Mouse (Mus musculus) hindbrain, embryonic 15.5 days (tissue): ENCODE results near the gene Alppl2. TPM values are rescaled to one million over a fixed set of nuclear protein-coding genes. Genes with fewer than 3 reads are reported as not detected.

ENCODE experiments used
- ATAC-seq: fragments of 200-750 bp; cut with Nextera tagmentation; 2 replicates; pipeline ENCODE4 v1.8.0; 2017; ENCODE audit warnings: low read depth, moderate number of reproducible peaks, moderate TSS enrichment; ENCODE audit not compliant: low FRiP score
- H3K27ac ChIP-seq: fragments of 300-500 bp; sonication (generic); replicated peaks from 2 replicates; pipeline ENCODE4 v1.5.1; 2015; ENCODE audit warnings: mild to moderate bottlenecking, inconsistent platforms
- H3K27me3 ChIP-seq: fragments of 300-500 bp; sonication (generic); 2 replicates; pipeline ENCODE4 v1.6.1; 2015; ENCODE audit warnings: control low read depth, inconsistent platforms
- H3K36me3 ChIP-seq: fragments of 300-500 bp; sonication (generic); 2 replicates; pipeline ENCODE4 v1.6.1; 2015; ENCODE audit warnings: control low read depth, inconsistent platforms
- H3K4me1 ChIP-seq: fragments of 300-500 bp; sonication (generic); replicated peaks from 2 replicates; pipeline ENCODE4 v1.6.1; 2015; ENCODE audit warnings: control low read depth, inconsistent platforms
- H3K4me2 ChIP-seq: fragments of 300-500 bp; sonication (generic); 2 replicates; pipeline ENCODE4 v1.6.1; 2015; ENCODE audit warnings: moderate library complexity, mild to moderate bottlenecking, inconsistent platforms
- H3K4me3 ChIP-seq: fragments of 300-500 bp; sonication (generic); 2 replicates; pipeline ENCODE4 v1.5.1; 2015; ENCODE audit warnings: mild to moderate bottlenecking, inconsistent platforms
- H3K9ac ChIP-seq: fragments of 300-500 bp; sonication (generic); 2 replicates; pipeline ENCODE4 v1.6.1; 2015; ENCODE audit warnings: inconsistent platforms
- H3K9me3 ChIP-seq: fragments of 300-500 bp; sonication (generic); 2 replicates; pipeline ENCODE4 v1.6.1; 2016; ENCODE audit warnings: control low read depth, inconsistent platforms
- WGBS: fragments of 180-500 bp; shearing (Covaris S2); methylation state at CpG from one replicate; pipeline ENCODE4 v1.1.7; 2015; 5-methylcytosine and 5-hydroxymethylcytosine counted together
- polyA plus RNA-seq: library from polyadenylated mRNA; unstranded; fragments of >200 nt; fragmentation: Nextera tagmentation; extraction: Ambion mirVana; gene quantifications from 2 replicates; pipeline ENCODE4 v1.2.1, GENCODE M21; 2015

Gene Alppl2
- polyA plus RNA-seq, 1 experiment from 2014 or later: not detected

GRCm38 (mm10) chr1:87041814-87042438, 47.8 kb downstream of the Alppl2 start:
- Histone ChIP-seq H3K9me3 (no peaks in the 10 kb centered on the region), H3K27me3 (no peaks in the 10 kb centered on the region), H3K36me3 (no peaks in the 10 kb centered on the region), H3K9ac (no peak overlapping the region), H3K4me2 (no peak overlapping the region), H3K27ac (no peak overlapping the region), H3K4me3 (no peak overlapping the region), H3K4me1 (0 out of 2 replicates have a peak, but pooled peaks cover 3% of the 10 kb centered on the region)
- 0% methylated on average over 1 of the region's 1 CpGs for WGBS
- ATAC-seq: peak; percentile 83

GRCm38 (mm10) chr1:87041119-87041518, 48.6 kb downstream of the Alppl2 start:
- H3K36me3 ChIP-seq: no peaks in the 10 kb centered on the region
- no peaks in the 10 kb centered on the region for H3K9me3 ChIP-seq
- no peaks in the 10 kb centered on the region for H3K27me3 ChIP-seq
- ATAC-seq: no peak
- peaks cover 6% of the 10 kb centered on the region; the same call in 1 of the 2 replicates for H3K4me1 ChIP-seq
- no peak overlapping the region for H3K4me2 ChIP-seq
- 18% methylated on average over 3 of the region's 3 CpGs for WGBS
- H3K27ac ChIP-seq: 0 out of 2 replicates have a peak overlapping the region, but pooled peaks have one; percentile 25
- H3K4me3 ChIP-seq: no peak overlapping the region
- no peak overlapping the region for H3K9ac ChIP-seq

- H3K4me1 ChIP-seq: peaks cover 19% of the 10 kb centered on the region
- no peak overlapping the region for H3K4me3 ChIP-seq
- 97% methylated on average over 2 of the region's 2 CpGs for WGBS
- H3K27me3 ChIP-seq: no peaks in the 10 kb centered on the region
- H3K27ac ChIP-seq: no peak overlapping the region
- H3K9me3 ChIP-seq: no peaks in the 10 kb centered on the region
- no peak for ATAC-seq
- no peaks in the 10 kb centered on the region for H3K36me3 ChIP-seq
- no peak overlapping the region for H3K4me2 ChIP-seq
- no peak overlapping the region for H3K9ac ChIP-seq
Measured at GRCm38 (mm10) chr1:87038477-87039070, 51.2 kb downstream of the Alppl2 start.

Other genes with a start within 250 kb of the Alppl2 start
- gene Alpi, start 11.7 kb upstream of the Alppl2 start, polyA plus RNA-seq: 0.09 TPM in 1 of 2 replicates, not detected in the other
- gene Akp3, start 35.0 kb upstream of the Alppl2 start, polyA plus RNA-seq: not detected in 2 replicates
- 37.5 and 40.5 TPM in 2 replicates for gene Ecel1, start 66.6 kb upstream of the Alppl2 start, polyA plus RNA-seq
- gene Prss56, start 93.4 kb upstream of the Alppl2 start, polyA plus RNA-seq: 3.0 and 3.3 TPM in 2 replicates
- not detected in 2 replicates for gene Chrnd, start 100.7 kb upstream of the Alppl2 start, polyA plus RNA-seq
- gene Chrng, start 114.7 kb upstream of the Alppl2 start, polyA plus RNA-seq: 0.06 TPM in 1 of 2 replicates, not detected in the other
- gene Eif4e2, start 124.0 kb upstream of the Alppl2 start, polyA plus RNA-seq: 91.4 TPM in 2 replicates
- 1.9 and 2.2 TPM in 2 replicates for gene Efhd1, start 174.4 kb upstream of the Alppl2 start, polyA plus RNA-seq
- gene Gigyf2, start 237.1 kb upstream of the Alppl2 start, polyA plus RNA-seq: 62.1 and 70.2 TPM in 2 replicates